In genomic region chr11:26587184-26587524, GRCm38 (mm10) we compare ENCODE assay signal across 19 mouse cellular contexts. TPM values are rescaled to one million over a fixed set of nuclear protein-coding genes. Genes with fewer than 3 reads are reported as not detected.
DNase-seq lines count a peak whose midpoint lies in the region; ATAC-seq and TF ChIP-seq lines count a peak whose summit lies in the region.
"Had no signal": no experiment of that assay in that cellular context is flagged by ENCODE, and none has a peak within 500 bp of the region (broad histone marks: within the 10 kb centered on the region; RNA-seq: fewer than 3 reads in every experiment).

No protein-coding gene starts in this region.

- H3K4me2 ChIP-seq in hindbrain, postnatal 0 days (ENCODE audit: low read depth, low read length), result no peak overlapping the region
- H3K4me2 ChIP-seq in hindbrain, embryonic 11.5 days (replicated peaks; ENCODE audit: low read depth, low read length), result no peak overlapping the region
- H3K4me2 ChIP-seq in midbrain, embryonic 16.5 days (ENCODE audit: low read length), result no peak overlapping the region
- H3K4me2 ChIP-seq: intestine, embryonic 15.5 days had no signal

- DNase-seq in hindbrain, postnatal 0 days (ENCODE audit: low spot score), result no peak
- DNase-seq in hindbrain, embryonic 11.5 days (ENCODE audit: low spot score), result no peak
- DNase-seq in G1E (ENCODE audit: low spot score), result no peak
- no peak for DNase-seq in lung, postnatal 10 days
- DNase-seq: adrenal gland, postnatal 14 days; embryo, embryonic 11 days; heart, postnatal 10 days; kidney, postnatal 10 days; lung, adult 18-20 months; lung, postnatal 4 days had no signal

- H3K9me3 ChIP-seq in hindbrain, postnatal 0 days (ENCODE audit: low read length), result no peaks in the 10 kb centered on the region
- H3K9me3 ChIP-seq in hindbrain, embryonic 11.5 days (ENCODE audit: control insufficient read depth, low read length), result no peaks in the 10 kb centered on the region
- no peaks in the 10 kb centered on the region for H3K9me3 ChIP-seq in G1E (replicated peaks)
- H3K9me3 ChIP-seq in midbrain, embryonic 16.5 days (replicated peaks; ENCODE audit: control insufficient read depth, low read length, poor library complexity, severe bottlenecking), result no peaks in the 10 kb centered on the region
- H3K9me3 ChIP-seq: intestine, embryonic 15.5 days had no signal

- no peaks in the 10 kb centered on the region for H3K27me3 ChIP-seq in hindbrain, postnatal 0 days (ENCODE audit: insufficient read depth, low read length)
- no peaks in the 10 kb centered on the region for H3K27me3 ChIP-seq in hindbrain, embryonic 11.5 days (ENCODE audit: control insufficient read depth, insufficient read depth, low read length)
- H3K27me3 ChIP-seq in G1E (ENCODE audit: insufficient read depth, low read length), result no peaks in the 10 kb centered on the region
- no peaks in the 10 kb centered on the region for H3K27me3 ChIP-seq in midbrain, embryonic 16.5 days (ENCODE audit: control insufficient read depth, insufficient read depth, low read depth, low read length)
- H3K27me3 ChIP-seq: intestine, embryonic 15.5 days had no signal

- H3K27ac ChIP-seq in hindbrain, postnatal 0 days, result no peak overlapping the region
- no peak overlapping the region for H3K27ac ChIP-seq in hindbrain, embryonic 11.5 days (ENCODE audit: low read depth, low read length)
- no peak overlapping the region for H3K27ac ChIP-seq in midbrain, embryonic 16.5 days (ENCODE audit: low read length)
- H3K27ac ChIP-seq: intestine, embryonic 15.5 days had no signal

- H3K9ac ChIP-seq in hindbrain, postnatal 0 days (replicated peaks; ENCODE audit: low read length), result no peak overlapping the region
- no peak overlapping the region for H3K9ac ChIP-seq in hindbrain, embryonic 11.5 days (ENCODE audit: low read depth, low read length)
- no peak overlapping the region for H3K9ac ChIP-seq in midbrain, embryonic 16.5 days (ENCODE audit: low read depth, low read length)
- H3K9ac ChIP-seq: intestine, embryonic 15.5 days had no signal

- 0 out of 2 replicates have a peak, but pooled peaks cover 4% of the 10 kb centered on the region for H3K4me1 ChIP-seq in hindbrain, postnatal 0 days (ENCODE audit: insufficient read depth, low read length)
- H3K4me1 ChIP-seq in hindbrain, embryonic 11.5 days (replicated peaks; ENCODE audit: control insufficient read depth, insufficient read depth, low read length), result no peaks in the 10 kb centered on the region
- peaks cover 8% of the 10 kb centered on the region for H3K4me1 ChIP-seq in G1E (ENCODE audit: insufficient read depth, low read depth, low read length)
- no peaks in the 10 kb centered on the region for H3K4me1 ChIP-seq in midbrain, embryonic 16.5 days (ENCODE audit: control insufficient read depth, insufficient read depth, low read length)

- 74% methylated on average over 1 of the region's 1 CpGs for WGBS in hindbrain, postnatal 0 days
- WGBS in hindbrain, embryonic 11.5 days, result 97% methylated on average over 1 of the region's 1 CpGs
- 88% methylated on average over 1 of the region's 1 CpGs for WGBS in midbrain, embryonic 16.5 days

- no peaks in the 10 kb centered on the region for H3K36me3 ChIP-seq in hindbrain, postnatal 0 days (ENCODE audit: insufficient read depth, low read length)
- H3K36me3 ChIP-seq in hindbrain, embryonic 11.5 days (ENCODE audit: control insufficient read depth, insufficient read depth, low read length), result no peaks in the 10 kb centered on the region
- peaks cover 61% of the 10 kb centered on the region for H3K36me3 ChIP-seq in G1E (replicated peaks)
- H3K36me3 ChIP-seq in midbrain, embryonic 16.5 days (ENCODE audit: control insufficient read depth, insufficient read depth, low read length), result no peaks in the 10 kb centered on the region
- H3K36me3 ChIP-seq: intestine, embryonic 15.5 days had no signal

- TF ChIP-seq CTCF in hindbrain, postnatal 0 days (IDR thresholded peaks at IDR 0.05; ENCODE audit: low read depth), result no peak
- no peak for TF ChIP-seq CTCF in G1E (IDR thresholded peaks at IDR 0.05; ENCODE audit: low read depth, low read length)

- peak; percentile 62; the same call in 1 of the 2 replicates for ATAC-seq in hindbrain, postnatal 0 days
- ATAC-seq in hindbrain, embryonic 11.5 days (ENCODE audit: low FRiP score), result no peak
- peak; percentile 40; the same call in 1 of the 2 replicates for ATAC-seq in G1E (ENCODE audit: extremely low read depth, insufficient number of reproducible peaks, low FRiP score, poor library complexity, severe bottlenecking)
- peak; percentile 74 for ATAC-seq in erythroid progenitor cell, adult 5-6 weeks (replicated peaks; ENCODE audit: low FRiP score, poor library complexity, severe bottlenecking)
- peak; percentile 39 for ATAC-seq in megakaryocyte, adult 5-6 weeks (ENCODE audit: poor library complexity, severe bottlenecking)
- no peak for ATAC-seq in midbrain, embryonic 16.5 days
- ATAC-seq: intestine, embryonic 15.5 days had no signal

- H3K4me3 ChIP-seq in hindbrain, postnatal 0 days (ENCODE audit: low read length), result no peak overlapping the region
- H3K4me3 ChIP-seq in hindbrain, embryonic 11.5 days (ENCODE audit: low read depth, low read length), result no peak overlapping the region
- H3K4me3 ChIP-seq in G1E (ENCODE audit: low read depth, low read length), result no peak overlapping the region
- H3K4me3 ChIP-seq in midbrain, embryonic 16.5 days (ENCODE audit: low read depth, low read length), result no peak overlapping the region
- H3K4me3 ChIP-seq: intestine, embryonic 15.5 days had no signal

RNA-seq across cellular contexts. Expression of gene Gm6899, which starts 5.9 kb away (rescaled TPM):
- not detected in 2 replicates for total RNA-seq in hindbrain, postnatal 0 days (2014; rRNA removed)
- 0.35 TPM in 1 of 2 replicates, not detected in the other for polyA plus RNA-seq in hindbrain, postnatal 0 days (2015; fragmentation: Nextera tagmentation; extraction: Ambion mirVana)
- polyA plus RNA-seq in hindbrain, embryonic 11.5 days (2014; fragmentation: Nextera tagmentation; extraction: Ambion mirVana), result 0.36 TPM in 1 of 2 replicates, not detected in the other
- total RNA-seq in G1E (2014; fragmentation: Nextera tagmentation) (not detected in 2 replicates), G1E (2017) (not detected in 2 replicates)
- not detected in 2 replicates for polyA plus RNA-seq in G1E (2012)
- total RNA-seq in erythroid progenitor cell, adult 5-6 weeks (2015; ENCODE audit: low replicate concordance), result not detected in 2 replicates
- not detected in 2 replicates for total RNA-seq in erythroid progenitor cell, adult 5-6 weeks (2017; ENCODE audit: low replicate concordance)
- total RNA-seq in megakaryocyte, adult 5-6 weeks (2015), result not detected in 2 replicates
- not detected in 2 replicates for total RNA-seq in megakaryocyte, adult 5-6 weeks (2017)
- polyA plus RNA-seq in midbrain, embryonic 16.5 days (2015; fragmentation: Nextera tagmentation; extraction: Ambion mirVana), result not detected in 2 replicates
- total RNA-seq: adrenal gland, postnatal 14 days; heart, adult 18-20 months; heart, postnatal 10 days; layer of hippocampus, postnatal 10 days; left cerebral cortex, postnatal 14 days; midbrain, postnatal 0 days had no signal
- polyA plus RNA-seq: intestine, embryonic 15.5 days; midbrain, postnatal 0 days; neural tube, embryonic 14.5 days had no signal

RNA-seq across cellular contexts. Expression of gene Vrk2, which starts 6.6 kb away (rescaled TPM):
- 0.25 and 0.58 TPM in 2 replicates for total RNA-seq in hindbrain, postnatal 0 days (2014; rRNA removed)
- 2.9 and 3.4 TPM in 2 replicates for polyA plus RNA-seq in hindbrain, postnatal 0 days (2015; fragmentation: Nextera tagmentation; extraction: Ambion mirVana)
- polyA plus RNA-seq in hindbrain, embryonic 11.5 days (2014; fragmentation: Nextera tagmentation; extraction: Ambion mirVana), result 20.8 and 23.4 TPM in 2 replicates
- total RNA-seq in G1E (2014; fragmentation: Nextera tagmentation) (59.4 and 64.5 TPM in 2 replicates), G1E (2017) (43.1 and 43.3 TPM in 2 replicates)
- 26.1 and 33.7 TPM in 2 replicates for polyA plus RNA-seq in G1E (2012)
- 76.0 and 81.3 TPM in 2 replicates for total RNA-seq in erythroid progenitor cell, adult 5-6 weeks (2015; ENCODE audit: low replicate concordance)
- total RNA-seq in erythroid progenitor cell, adult 5-6 weeks (2017; ENCODE audit: low replicate concordance), result 56.1 and 80.5 TPM in 2 replicates
- total RNA-seq in megakaryocyte, adult 5-6 weeks (2015), result 84.0 and 91.6 TPM in 2 replicates
- 76.1 and 77.0 TPM in 2 replicates for total RNA-seq in megakaryocyte, adult 5-6 weeks (2017)
- 2.3 and 2.7 TPM in 2 replicates for polyA plus RNA-seq in midbrain, embryonic 16.5 days (2015; fragmentation: Nextera tagmentation; extraction: Ambion mirVana)

Comparison
In these comparisons a context has a peak if more than half of its experiments do, and no peak if none do; other contexts are left out.
1. ATAC-seq: peak in hindbrain, postnatal 0 days (single experiment), G1E (single experiment), erythroid progenitor cell, adult 5-6 weeks (single experiment) and megakaryocyte, adult 5-6 weeks (single experiment); none in hindbrain, embryonic 11.5 days (single experiment) and midbrain, embryonic 16.5 days (single experiment).
2. RNA of gene Vrk2, which starts 6.6 kb away (total RNA-seq): 76.1 to 91.6 TPM in megakaryocyte, adult 5-6 weeks, 56.1 to 81.3 TPM in erythroid progenitor cell, adult 5-6 weeks and 43.1 to 64.5 TPM in G1E; 0.25 to 0.58 TPM in hindbrain, postnatal 0 days; every median in the first group is over 10 times any median in the second.